Mouse (Mus musculus): ENCODE data around the gene Rasgrp3. TPM values are rescaled to one million over a fixed set of nuclear protein-coding genes. Genes with fewer than 3 reads are reported as not detected.

The Rasgrp3 gene
- polyA plus RNA-seq, 1 experiment from 2014 or later: 15.6 TPM

- H3K9me3 ChIP-seq: no peaks in the 10 kb centered on the region
- whole genome bisulfite sequencing: 25% methylated on average over 7 of the region's 7 CpGs
- ATAC-seq (ENCODE audit: extremely low read depth, insufficient number of reproducible peaks, low FRiP score, low TSS enrichment): no peak
- peak overlapping the region; percentile 28; the same call in 1 of the 2 replicates for H3K4me2 ChIP-seq
- H3K4me1 ChIP-seq: peaks cover 24% of the 10 kb centered on the region
- peaks cover 72% of the 10 kb centered on the region for H3K36me3 ChIP-seq
- H3K4me3 ChIP-seq: no peak overlapping the region
- no peaks in the 10 kb centered on the region for H3K27me3 ChIP-seq (replicated peaks)
- peak overlapping the region; percentile 53; the same call in 1 of the 2 replicates for H3K27ac ChIP-seq (replicated peaks)
- H3K9ac ChIP-seq: no peak overlapping the region; the same call in 1 of the 2 replicates
These were observed 108.6 kb downstream of the Rasgrp3 start for GRCm38 (mm10) chr17:75544262-75544661.

GRCm38 (mm10) chr17:75550771-75551413, 115.2 kb downstream of the Rasgrp3 start:
- no peak for ATAC-seq (ENCODE audit: extremely low read depth, insufficient number of reproducible peaks, low FRiP score, low TSS enrichment)
- Histone ChIP-seq H3K4me2 (peak overlapping the region; percentile 90), H3K36me3 (peaks cover 29% of the 10 kb centered on the region), H3K9me3 (no peaks in the 10 kb centered on the region), H3K27ac (replicated peaks) (no peak overlapping the region; the same call in 1 of the 2 replicates), H3K27me3 (replicated peaks) (no peaks in the 10 kb centered on the region), H3K4me3 (peak overlapping the region; percentile 91), H3K4me1 (peaks cover 17% of the 10 kb centered on the region), H3K9ac (peak overlapping the region; percentile 94)
- 38% methylated on average over 11 of the region's 11 CpGs for WGBS

GRCm38 (mm10) chr17:75551512-75552400, 116.1 kb downstream of the Rasgrp3 start, which contains the start of gene Fam98a:
TSS of gene Fam98a (minus strand) at chr17:75551946.
- no peaks in the 10 kb centered on the region for H3K27me3 ChIP-seq (replicated peaks)
- H3K27ac ChIP-seq (replicated peaks): peak within 1 kb of the TSS; percentile 80
- peaks cover 17% of the 10 kb centered on the region for H3K4me1 ChIP-seq
- H3K36me3 ChIP-seq: peaks cover 20% of the 10 kb centered on the region
- peak within 1 kb of the TSS; percentile 94 for H3K9ac ChIP-seq
- ATAC-seq (ENCODE audit: extremely low read depth, insufficient number of reproducible peaks, low FRiP score, low TSS enrichment): peak; percentile 97
- WGBS: under 1% methylated on average over 56 of the region's 56 CpGs
- H3K9me3 ChIP-seq: no peaks in the 10 kb centered on the region
- peak within 1 kb of the TSS; percentile 91 for H3K4me3 ChIP-seq
- H3K4me2 ChIP-seq: peak within 1 kb of the TSS; percentile 90

GRCm38 (mm10) chr17:75557031-75557430, 121.3 kb downstream of the Rasgrp3 start:
- peaks cover 8% of the 10 kb centered on the region; the same call in 1 of the 2 replicates for H3K9me3 ChIP-seq
- no peak overlapping the region for H3K9ac ChIP-seq
- no peak for ATAC-seq (ENCODE audit: extremely low read depth, insufficient number of reproducible peaks, low FRiP score, low TSS enrichment)
- no peaks in the 10 kb centered on the region for H3K36me3 ChIP-seq
- H3K4me3 ChIP-seq: no peak overlapping the region
- peaks cover 6% of the 10 kb centered on the region for H3K4me1 ChIP-seq
- 64% methylated on average over 3 of the region's 3 CpGs for WGBS
- no peaks in the 10 kb centered on the region for H3K27me3 ChIP-seq (replicated peaks)
- no peak overlapping the region for H3K4me2 ChIP-seq
- no peak overlapping the region for H3K27ac ChIP-seq (replicated peaks)

- H3K4me3 ChIP-seq: no peak overlapping the region
These were observed 122.3 kb downstream of the Rasgrp3 start for GRCm38 (mm10) chr17:75558041-75558440.

GRCm38 (mm10) chr17:75575608-75576007, 139.9 kb downstream of the Rasgrp3 start:
- ATAC-seq (ENCODE audit: extremely low read depth, insufficient number of reproducible peaks, low FRiP score, low TSS enrichment): no peak
- H3K9me3 ChIP-seq: no peaks in the 10 kb centered on the region
- no peak overlapping the region for H3K9ac ChIP-seq
- no peak overlapping the region for H3K4me3 ChIP-seq
- 31% methylated on average over 7 of the region's 7 CpGs for WGBS
- no peak overlapping the region for H3K4me2 ChIP-seq
- H3K36me3 ChIP-seq: no peaks in the 10 kb centered on the region
- no peaks in the 10 kb centered on the region for H3K27me3 ChIP-seq (replicated peaks)
- peaks cover 4% of the 10 kb centered on the region; the same call in 1 of the 2 replicates for H3K4me1 ChIP-seq
- H3K27ac ChIP-seq (replicated peaks): no peak overlapping the region

More at GRCm38 (mm10) chr17:75558041-75558440, 122.3 kb downstream of the Rasgrp3 start:
- Histone ChIP-seq H3K27ac (replicated peaks) (no peak overlapping the region), H3K4me2 (no peak overlapping the region), H3K4me1 (no peaks in the 10 kb centered on the region), H3K27me3 (replicated peaks) (no peaks in the 10 kb centered on the region), H3K9me3 (peaks cover 13% of the 10 kb centered on the region; the same call in 1 of the 2 replicates), H3K36me3 (no peaks in the 10 kb centered on the region), H3K9ac (no peak overlapping the region)
- 87% methylated on average over 2 of the region's 2 CpGs for WGBS
- ATAC-seq (ENCODE audit: extremely low read depth, insufficient number of reproducible peaks, low FRiP score, low TSS enrichment): no peak

Other genes starting within 250 kb of the Rasgrp3 start
- 23.6 and 26.8 TPM in 2 replicates for gene Fam98a, start 116.0 kb downstream of the Rasgrp3 start, polyA plus RNA-seq (2015; fragmentation: Nextera tagmentation; extraction: Ambion mirVana)

Measured in heart, embryonic 13.5 days (tissue).